Mouse (Mus musculus) retina, embryonic 14.5 days (tissue): ENCODE data around the gene Cox11.

Experiments used
- DNase-seq: peaks from one replicate; pipeline ENCODE4 v3.0.0-alpha.2; 2015; ENCODE audit warnings: low spot score

The Cox11 gene

GRCm38 (mm10) chr11:90637440-90638311 is at the start of gene Cox11, which contains the start of gene Stxbp4:
Cox11 (plus strand) TSS chr11:90638173.
Stxbp4 (minus strand) TSS chr11:90638084.
- peak; percentile 97 for DNase-seq

GRCm38 (mm10) chr11:90590996-90591395 is 47.0 kb upstream of the Cox11 start:
- DNase-seq, result no peak

- no peak for DNase-seq
Measured at GRCm38 (mm10) chr11:90595826-90596225, 42.1 kb upstream of the Cox11 start.

GRCm38 (mm10) chr11:90603066-90603465 is 34.9 kb upstream of the Cox11 start:
- DNase-seq, result no peak

GRCm38 (mm10) chr11:90612118-90612517 is 25.9 kb upstream of the Cox11 start:
- no peak for DNase-seq

GRCm38 (mm10) chr11:90614743-90615142 is 23.2 kb upstream of the Cox11 start:
- no peak for DNase-seq

GRCm38 (mm10) chr11:90616431-90616830 is 21.5 kb upstream of the Cox11 start:
- peak; percentile 78 for DNase-seq

GRCm38 (mm10) chr11:90622044-90622443 is 15.9 kb upstream of the Cox11 start:
- no peak for DNase-seq

GRCm38 (mm10) chr11:90622500-90622899 is 15.5 kb upstream of the Cox11 start:
- DNase-seq, result no peak

GRCm38 (mm10) chr11:90623477-90623876 is 14.5 kb upstream of the Cox11 start:
- DNase-seq, result peak; percentile 83

- no peak for DNase-seq
Measured at GRCm38 (mm10) chr11:90625174-90625573, 12.8 kb upstream of the Cox11 start.

GRCm38 (mm10) chr11:90627751-90628150 is 10.2 kb upstream of the Cox11 start:
- DNase-seq, result no peak

- no peak for DNase-seq
Measured at GRCm38 (mm10) chr11:90632480-90632879, 5.5 kb upstream of the Cox11 start.

- no peak for DNase-seq
Measured at GRCm38 (mm10) chr11:90634661-90635060, 3.3 kb upstream of the Cox11 start.

- DNase-seq, result peak; percentile 47
Measured at GRCm38 (mm10) chr11:90638312-90638830, 398 bp downstream of the Cox11 start.

GRCm38 (mm10) chr11:90649777-90650176 is 11.8 kb downstream of the Cox11 start:
- no peak for DNase-seq

GRCm38 (mm10) chr11:90650231-90650885 is 12.4 kb downstream of the Cox11 start:
- DNase-seq, result no peak

GRCm38 (mm10) chr11:90652603-90653002 is 14.6 kb downstream of the Cox11 start:
- no peak for DNase-seq

- no peak for DNase-seq
Measured at GRCm38 (mm10) chr11:90657527-90657926, 19.6 kb downstream of the Cox11 start.

- DNase-seq, result no peak
Measured at GRCm38 (mm10) chr11:90660662-90661061, 22.7 kb downstream of the Cox11 start.

GRCm38 (mm10) chr11:90663052-90663451 is 25.1 kb downstream of the Cox11 start:
- no peak for DNase-seq

GRCm38 (mm10) chr11:90663618-90664297 is 25.8 kb downstream of the Cox11 start:
- DNase-seq, result no peak
